Mouse (Mus musculus) activated CD4-positive, CD25-positive, alpha-beta regulatory T cell, adult 4 months (primary cell): ENCODE measurements around the gene Apobec2. TPM values are rescaled to one million over a fixed set of nuclear protein-coding genes. Genes with fewer than 3 reads are reported as not detected.
A peak's percentile ranks its signal among the peaks of the same experiment; 100 is the strongest.
"Not testable (repeated sequence)": the region's sequence is repeated elsewhere in the genome, so short reads cannot be mapped to it uniquely, and the experiment has no call there.

Source experiments
- ATAC-seq: one replicate; pipeline ENCODE4 v1.8.0; 2017
- polyA plus RNA-seq, 2 experiments: library from polyadenylated mRNA; unstranded; fragments of 100-300 nt; shearing (Covaris generic); gene quantifications; one replicate each; pipeline ENCODE4 v1.2.1; 2017

Gene Apobec2
- polyA plus RNA-seq: 1 to 10 TPM; 2.8 to 3.0 TPM

DNA sequence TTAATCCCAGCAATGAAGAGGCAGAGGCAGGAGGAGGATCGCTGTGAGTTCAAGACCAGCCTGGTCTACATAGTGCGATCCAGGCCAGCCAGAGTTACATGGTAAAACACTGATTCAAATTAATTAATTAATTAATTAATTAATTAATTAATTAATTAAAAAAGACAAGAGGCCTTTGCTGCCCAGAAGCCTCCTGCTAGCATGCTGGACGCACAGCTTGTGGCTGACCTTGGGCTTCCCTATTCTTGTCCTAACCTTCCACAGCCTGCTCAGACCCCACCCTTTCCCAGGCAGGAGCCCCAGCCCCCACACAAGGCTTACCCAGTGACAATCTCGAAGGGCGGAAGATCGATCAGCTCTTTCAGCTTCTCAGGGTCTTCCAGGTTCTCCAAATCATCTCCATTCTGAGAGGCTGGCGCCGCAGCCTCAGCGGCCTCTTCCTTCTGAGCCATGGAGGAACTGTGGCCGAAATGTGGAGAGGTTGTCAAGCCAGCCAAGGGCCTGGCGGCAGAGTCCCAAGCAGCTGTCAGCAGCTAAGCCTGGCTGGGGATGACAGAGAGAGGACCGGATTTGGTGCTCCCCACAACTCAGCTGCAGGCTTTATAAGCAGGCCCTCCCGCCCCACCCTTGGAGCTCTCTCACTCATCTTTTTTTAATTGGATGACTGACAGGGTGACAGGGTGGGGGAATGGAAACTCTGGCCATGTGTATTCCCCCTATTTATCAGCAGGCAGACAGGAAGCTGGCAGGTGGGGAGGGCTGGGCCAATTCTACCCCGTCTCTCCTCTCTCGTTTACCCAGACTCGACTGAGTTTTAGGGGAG is at the start of gene Apobec2:
Gene Apobec2 (minus strand): TSS at position 773 of the 823 bp plus-strand sequence.
- ATAC-seq: no peak

- ATAC-seq: no peak
These were observed 47.2 kb upstream of the Apobec2 start for GRCm38 (mm10) chr17:48479952-48480351.

DNA sequence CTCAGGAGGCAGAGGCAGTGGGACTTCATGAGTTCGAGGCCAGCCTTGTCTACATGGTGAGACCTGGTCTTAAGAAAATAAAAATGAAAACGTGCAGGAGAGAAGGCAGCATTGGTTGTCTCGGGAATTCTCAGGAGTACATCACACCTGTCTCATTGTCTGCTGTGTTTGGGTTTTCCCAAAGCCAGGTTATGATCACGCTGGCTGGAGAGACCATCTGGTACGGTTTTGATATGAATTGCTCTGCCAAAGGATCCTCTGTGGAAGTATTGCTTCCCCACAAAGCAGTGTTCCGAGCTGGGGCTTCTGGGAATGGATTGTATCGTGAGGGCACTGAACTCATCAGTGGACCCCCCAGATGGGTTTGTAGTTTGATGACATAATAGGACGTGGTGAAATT is 42.7 kb upstream of the Apobec2 start:
- ATAC-seq: no peak

- ATAC-seq: not testable (repeated sequence)
These were observed 41.6 kb upstream of the Apobec2 start for GRCm38 (mm10) chr17:48474282-48474681.

DNA sequence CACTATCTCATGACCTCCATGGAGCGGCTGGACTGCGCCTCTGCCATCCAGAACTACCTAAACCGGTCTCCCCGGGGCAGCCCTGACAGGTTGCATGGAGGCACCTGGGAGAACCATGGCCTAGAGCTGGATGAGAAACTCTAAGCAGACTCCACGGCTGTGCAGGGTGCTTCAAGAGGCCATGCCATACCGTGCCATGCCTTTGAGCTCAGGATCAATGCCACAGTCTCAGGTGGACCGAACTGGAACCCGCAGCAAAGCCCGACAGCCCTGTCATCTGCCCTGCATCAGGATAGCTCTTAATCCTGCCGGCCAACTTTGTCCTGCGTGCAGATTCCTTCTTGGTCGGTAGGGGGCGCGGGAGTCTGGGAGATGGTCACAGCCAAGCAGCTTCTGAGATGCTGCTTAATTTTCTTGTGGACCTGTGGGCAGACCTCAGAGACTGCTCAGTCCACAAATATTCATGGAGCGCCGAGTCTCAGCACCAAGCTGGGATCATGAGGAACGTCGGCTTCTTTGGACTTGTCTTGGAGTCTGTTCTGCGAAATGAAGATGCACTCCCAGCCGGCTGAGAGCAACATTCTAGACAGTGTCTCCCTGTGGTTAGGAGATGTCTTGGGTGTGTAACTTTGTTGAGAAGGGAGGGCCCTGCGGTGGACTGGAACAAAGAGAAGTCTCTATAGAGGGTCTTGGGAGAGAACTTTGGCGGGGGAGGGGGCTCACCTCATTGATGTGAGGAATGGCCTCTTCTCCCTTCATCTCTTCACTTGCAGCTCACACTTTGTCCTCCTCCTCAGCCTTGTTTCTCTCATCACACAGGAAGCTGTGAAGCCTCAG is 34.9 kb upstream of the Apobec2 start:
- ATAC-seq: peak; percentile 38

GRCm38 (mm10) chr17:48466769-48467394 is 34.2 kb upstream of the Apobec2 start:
- ATAC-seq: peak; percentile 30

DNA sequence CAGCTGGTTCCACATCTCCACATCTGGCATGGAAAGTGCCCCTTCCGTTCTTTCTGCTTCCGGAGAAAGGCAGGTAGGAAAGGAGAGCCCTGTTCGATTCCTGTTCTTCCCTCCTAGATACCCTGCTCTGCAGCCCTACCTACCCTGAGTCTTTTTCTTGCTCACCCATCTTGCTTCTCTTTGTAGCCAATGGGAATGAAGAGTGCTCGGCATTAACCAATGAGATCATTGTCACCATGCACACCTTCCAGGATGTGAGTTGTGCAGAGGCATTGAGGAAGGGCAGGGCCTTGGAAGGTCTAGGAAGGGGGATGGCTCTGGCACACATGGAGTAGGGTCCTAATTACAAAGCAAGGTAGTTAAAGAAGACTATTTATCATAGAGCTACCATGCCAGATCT is 30.7 kb upstream of the Apobec2 start:
- ATAC-seq: no peak

GRCm38 (mm10) chr17:48462096-48462495 is 29.4 kb upstream of the Apobec2 start:
- ATAC-seq: peak; percentile 63

DNA sequence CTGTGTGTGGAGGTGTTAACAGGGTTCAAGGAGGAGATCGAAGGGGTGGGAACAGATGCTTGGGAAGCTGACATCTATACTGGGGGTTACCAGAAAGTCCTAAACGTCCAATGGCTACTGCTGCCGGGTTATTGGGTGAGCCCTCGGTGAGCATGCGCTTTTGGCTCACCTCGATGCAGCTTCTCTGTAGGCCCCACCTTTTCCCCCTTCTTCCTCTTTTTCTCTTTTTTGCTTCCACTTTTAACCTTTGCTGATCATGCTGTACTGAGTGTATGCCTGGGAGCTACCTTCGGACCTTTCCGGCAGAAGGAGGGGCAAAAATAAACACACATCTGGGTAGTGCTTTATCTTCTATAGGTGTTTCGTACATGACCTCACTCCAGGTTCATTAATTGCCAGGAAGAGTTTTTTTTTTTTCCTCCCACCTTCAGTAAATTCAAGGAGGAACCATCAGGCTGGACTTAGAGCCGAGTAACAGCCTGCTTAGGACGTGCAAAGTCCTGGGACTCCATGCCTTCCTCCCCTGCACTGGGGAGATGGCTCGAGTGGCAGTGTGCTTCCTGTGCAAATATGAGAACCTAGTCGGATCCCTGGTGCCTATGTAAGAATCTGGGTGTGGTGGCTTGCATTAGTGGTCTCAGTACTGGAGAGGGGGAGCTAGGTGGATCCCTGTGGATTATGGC is 25.4 kb upstream of the Apobec2 start:
- ATAC-seq: no peak

DNA sequence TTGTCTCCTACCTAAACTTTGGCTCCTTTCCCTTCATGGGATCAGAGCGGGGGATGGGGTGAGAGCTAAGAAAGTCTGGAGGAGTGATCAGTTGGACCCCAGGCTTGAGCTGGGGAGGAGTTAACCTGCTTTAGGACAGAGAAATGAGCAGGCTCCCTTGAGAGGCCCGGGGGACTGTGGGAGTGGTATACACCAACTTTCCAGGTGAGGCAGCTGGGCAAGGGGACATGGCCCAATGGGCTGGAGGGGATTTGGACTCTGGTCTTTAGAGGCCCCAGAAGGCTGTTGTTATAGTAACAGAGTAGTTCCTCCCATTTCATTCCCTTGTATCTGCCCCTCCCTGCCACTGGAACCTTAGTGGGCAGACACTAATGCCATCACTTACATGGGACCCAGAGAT is 23.2 kb upstream of the Apobec2 start:
- ATAC-seq: no peak

GRCm38 (mm10) chr17:48454688-48455087 is 22.0 kb upstream of the Apobec2 start, which contains the start of gene Unc5cl:
Gene Unc5cl, plus strand, starts transcription at chr17:48454901.
- ATAC-seq: no peak

- ATAC-seq: no peak
These were observed 21.5 kb upstream of the Apobec2 start for GRCm38 (mm10) chr17:48454190-48454589.

DNA sequence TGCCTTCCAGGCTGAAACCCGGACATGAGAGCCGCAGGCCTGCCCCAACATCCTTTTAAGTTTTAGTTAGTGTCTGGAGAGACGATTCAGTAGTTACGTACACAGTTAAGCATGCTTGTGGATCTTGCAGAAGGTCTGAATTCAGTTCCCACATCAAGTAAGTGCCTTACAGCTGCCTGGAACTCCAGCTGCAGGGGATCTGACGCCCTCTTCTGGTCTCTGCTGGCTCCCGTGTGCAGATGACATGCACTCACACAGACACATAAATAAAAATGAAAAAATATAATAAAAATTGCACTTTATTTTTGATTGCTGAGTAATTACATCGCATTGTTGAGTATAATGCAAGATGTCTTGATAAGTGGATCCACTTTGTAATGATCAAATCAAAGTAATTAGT is 20.8 kb upstream of the Apobec2 start:
- ATAC-seq: no peak

GRCm38 (mm10) chr17:48451753-48452444 is 19.2 kb upstream of the Apobec2 start:
- no peak for ATAC-seq

DNA sequence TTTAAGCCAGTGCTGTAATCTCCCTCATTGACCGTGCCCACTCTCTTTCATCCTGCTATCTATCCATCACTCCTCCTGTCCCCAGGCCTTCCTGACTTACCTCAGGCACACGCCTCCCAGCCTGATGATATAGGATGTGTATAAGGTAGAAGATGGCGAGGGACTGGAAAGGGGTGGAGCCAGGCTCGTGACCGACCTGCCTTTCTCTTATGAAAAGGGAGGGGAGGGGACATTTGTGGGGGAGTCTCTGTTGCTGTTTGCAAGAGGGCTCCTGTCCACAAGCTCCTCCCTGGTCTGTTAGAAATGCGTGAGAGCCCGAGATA is 18.6 kb upstream of the Apobec2 start, which contains the start of gene Tspo2:
Gene Tspo2 (minus strand): TSS at position 170 of the 323 bp plus-strand sequence.
- ATAC-seq: no peak

- ATAC-seq: no peak
These were observed 18.1 kb upstream of the Apobec2 start for GRCm38 (mm10) chr17:48450666-48451352.

- no peak for ATAC-seq
These were observed 14.9 kb upstream of the Apobec2 start for GRCm38 (mm10) chr17:48447675-48448074.

GRCm38 (mm10) chr17:48443542-48444145 is 10.9 kb upstream of the Apobec2 start:
- no peak for ATAC-seq

DNA sequence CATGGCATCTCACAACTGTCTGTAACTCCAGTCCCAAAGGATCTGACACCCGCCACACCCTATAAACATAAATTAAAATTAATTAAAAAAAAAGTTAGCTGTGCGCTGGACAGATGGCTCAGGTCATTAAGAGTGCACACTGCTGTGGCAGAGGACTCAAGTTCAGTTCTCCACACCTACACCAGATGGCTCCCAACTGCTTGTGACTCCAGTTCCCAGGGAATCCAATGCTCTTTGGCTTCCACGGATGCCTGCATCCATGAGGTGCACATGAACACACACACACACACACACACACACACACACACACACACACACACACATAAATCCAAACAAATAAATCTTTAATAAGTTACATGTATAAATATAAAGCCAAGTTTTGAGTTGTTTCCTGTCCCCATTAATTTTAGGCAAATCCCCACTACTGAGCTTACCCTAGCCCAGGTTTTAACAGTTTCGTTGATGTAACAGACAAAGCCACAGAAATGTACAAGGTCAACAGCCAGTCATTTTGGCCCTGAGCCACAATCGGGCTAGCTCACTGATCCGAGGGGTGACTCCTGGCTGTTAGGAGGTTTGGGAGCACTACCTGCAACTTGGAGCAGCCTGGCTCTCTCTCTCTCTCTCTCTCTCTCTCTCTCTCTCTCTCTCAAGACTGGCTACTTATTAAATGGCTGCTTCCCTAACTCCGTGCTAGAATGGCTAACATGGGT is 10.2 kb upstream of the Apobec2 start:
- no peak for ATAC-seq

- ATAC-seq: no peak
These were observed 4.7 kb upstream of the Apobec2 start for GRCm38 (mm10) chr17:48437421-48437911.
